8 mouse cellular contexts compared by ENCODE assay signal in the genomic region with DNA sequence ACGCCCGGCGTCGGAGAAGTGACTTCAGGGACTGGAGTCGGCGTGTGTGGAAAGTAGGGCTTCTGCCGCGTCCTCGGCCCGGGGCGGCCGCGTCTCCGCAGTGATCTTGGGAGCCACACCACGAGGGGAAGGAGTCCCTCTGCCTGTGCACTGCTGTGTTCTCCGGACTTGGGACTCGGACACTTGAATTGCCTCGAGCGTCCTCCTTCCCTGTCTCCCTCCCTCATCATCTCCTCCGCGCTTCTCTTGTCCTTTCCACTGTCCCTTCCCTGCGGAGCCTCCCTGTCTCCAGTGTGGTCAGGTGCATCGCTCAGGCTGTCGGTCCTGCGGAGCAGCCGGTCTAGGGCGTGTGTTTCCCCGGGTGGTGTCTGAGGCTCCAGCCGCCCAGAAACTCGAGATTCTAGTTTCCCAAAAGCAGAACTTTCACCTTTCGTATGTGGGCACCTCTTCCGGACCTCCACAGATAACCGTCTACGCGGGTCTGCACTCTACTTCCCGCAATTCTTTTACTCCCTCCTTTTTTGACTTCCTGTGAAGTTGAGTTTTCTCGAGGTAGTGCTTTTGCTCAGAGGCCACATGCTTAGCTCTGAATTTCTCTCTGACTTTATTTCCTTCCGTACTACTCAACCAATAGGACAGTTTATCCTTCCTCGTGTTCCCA. TPM values are rescaled to one million over a fixed set of nuclear protein-coding genes. Genes with fewer than 3 reads are reported as not detected.
DNase-seq lines count a peak whose midpoint lies in the region; ATAC-seq and TF ChIP-seq lines count a peak whose summit lies in the region.

No protein-coding gene starts in this region.

- peaks cover 22% of the 10 kb centered on the region for H3K4me1 ChIP-seq in hindbrain, embryonic 12.5 days
- H3K4me1 ChIP-seq in lung, postnatal 0 days (ENCODE audit: insufficient read depth, low read depth, low read length), result no peaks in the 10 kb centered on the region; the same call in 1 of the 2 replicates
- 0 out of 2 replicates have a peak, but pooled peaks cover 3% of the 10 kb centered on the region for H3K4me1 ChIP-seq in stomach, embryonic 14.5 days (ENCODE audit: control insufficient read depth, insufficient read depth, low read length)

- 1% methylated on average over 25 of the region's 39 CpGs for WGBS in hindbrain, embryonic 12.5 days
- WGBS in lung, postnatal 0 days, result 3% methylated on average over 38 of the region's 39 CpGs
- 1% methylated on average over 39 of the region's 39 CpGs for WGBS in stomach, embryonic 14.5 days

- intact Hi-C loops in heart, postnatal 10 days (cut with DNase I), result loop anchor here (2.0 kb wide), 1 partner anchor 75 kb away; the partner anchor contains the start of gene Cdc73

- H3K9me3 ChIP-seq in hindbrain, embryonic 12.5 days (replicated peaks), result no peaks in the 10 kb centered on the region
- no peaks in the 10 kb centered on the region for H3K9me3 ChIP-seq in lung, postnatal 0 days (ENCODE audit: low read length)
- H3K9me3 ChIP-seq in stomach, embryonic 14.5 days (ENCODE audit: control insufficient read depth, low read depth, low read length), result no peaks in the 10 kb centered on the region

- TF ChIP-seq CTCF in lung, postnatal 0 days (IDR thresholded peaks at IDR 0.05), result no peak

- peak overlapping the region; percentile 86 for H3K4me3 ChIP-seq in hindbrain, embryonic 12.5 days
- peak overlapping the region; percentile 89 for H3K4me3 ChIP-seq in lung, postnatal 0 days (ENCODE audit: low read depth, low read length)
- H3K4me3 ChIP-seq in stomach, embryonic 14.5 days (ENCODE audit: low read depth, low read length), result peak overlapping the region; percentile 89

- H3K27me3 ChIP-seq in hindbrain, embryonic 12.5 days, result no peaks in the 10 kb centered on the region
- H3K27me3 ChIP-seq in lung, postnatal 0 days (replicated peaks; ENCODE audit: insufficient read depth, low read length), result no peaks in the 10 kb centered on the region
- no peaks in the 10 kb centered on the region for H3K27me3 ChIP-seq in stomach, embryonic 14.5 days (ENCODE audit: control insufficient read depth, insufficient read depth, low read length)

- H3K36me3 ChIP-seq in hindbrain, embryonic 12.5 days, result no peaks in the 10 kb centered on the region; the same call in 1 of the 2 replicates
- no peaks in the 10 kb centered on the region for H3K36me3 ChIP-seq in lung, postnatal 0 days (ENCODE audit: insufficient read depth, low read length)
- no peaks in the 10 kb centered on the region for H3K36me3 ChIP-seq in stomach, embryonic 14.5 days (ENCODE audit: control insufficient read depth, insufficient read depth, low read length)

- peak; percentile 10 for DNase-seq in heart, adult 8-10 months (ENCODE audit: low spot score)
- no peak for DNase-seq in heart, postnatal 10 days
- DNase-seq in CD4-positive helper T cell, adult 2 months (ENCODE audit: low read depth, low spot score), result peak; percentile 49
- peak; percentile 26 for DNase-seq in lung, postnatal 0 days (ENCODE audit: low spot score)
- no peak for DNase-seq in layer of hippocampus, adult 9-10 months (ENCODE audit: low spot score)

- ATAC-seq in common myeloid progenitor, adult 5-6 weeks (replicated peaks; ENCODE audit: low read depth, poor library complexity, severe bottlenecking), result peak; percentile 31
- no peak for ATAC-seq in hindbrain, embryonic 12.5 days (ENCODE audit: low FRiP score)
- peak; percentile 23 for ATAC-seq in lung, postnatal 0 days
- ATAC-seq in stomach, embryonic 14.5 days (ENCODE audit: insufficient number of reproducible peaks, insufficient read depth, low FRiP score, low read depth), result peak; percentile 35; the same call in 1 of the 2 replicates

- H3K4me2 ChIP-seq in hindbrain, embryonic 12.5 days (replicated peaks), result peak overlapping the region; percentile 91
- H3K4me2 ChIP-seq in lung, postnatal 0 days (replicated peaks; ENCODE audit: low read depth, low read length), result peak overlapping the region; percentile 96
- H3K4me2 ChIP-seq in stomach, embryonic 14.5 days (replicated peaks; ENCODE audit: low read depth, low read length), result peak overlapping the region; percentile 87

- TF ChIP-seq EP300 in lung, postnatal 0 days (IDR thresholded peaks at IDR 0.05), result no peak

- H3K27ac ChIP-seq in hindbrain, embryonic 12.5 days, result peak overlapping the region; percentile 74
- peak overlapping the region; percentile 78 for H3K27ac ChIP-seq in lung, postnatal 0 days (ENCODE audit: low read length)
- H3K27ac ChIP-seq in stomach, embryonic 14.5 days (ENCODE audit: low read length), result peak overlapping the region; percentile 63

- peak overlapping the region; percentile 86 for H3K9ac ChIP-seq in hindbrain, embryonic 12.5 days
- H3K9ac ChIP-seq in lung, postnatal 0 days (replicated peaks; ENCODE audit: low read depth), result peak overlapping the region; percentile 83
- H3K9ac ChIP-seq in stomach, embryonic 14.5 days (replicated peaks; ENCODE audit: low read depth, low read length), result peak overlapping the region; percentile 87

RNA-seq across cellular contexts. Expression of gene Uchl5, which starts 0.6 kb away (rescaled TPM):
- 10 to 100 TPM; 15.6 to 21.7 (median 18.2) TPM for total RNA-seq in heart, adult 8-10 months (2022)
- total RNA-seq in heart, postnatal 10 days (2021), result 10 to 100 TPM; 19.3 to 20.1 TPM
- 194 and 202 TPM in 2 replicates for total RNA-seq in common myeloid progenitor, adult 5-6 weeks (2017)
- 72.9 and 73.0 TPM in 2 replicates for polyA plus RNA-seq in hindbrain, embryonic 12.5 days (2016; fragmentation: Nextera tagmentation; extraction: Ambion mirVana)
- polyA plus RNA-seq in lung, postnatal 0 days (2015; fragmentation: Nextera tagmentation; extraction: Ambion mirVana), result 37.1 and 41.3 TPM in 2 replicates
- 64.6 and 71.4 TPM in 2 replicates for polyA plus RNA-seq in stomach, embryonic 14.5 days (2014; fragmentation: Nextera tagmentation; extraction: Ambion mirVana)

RNA-seq across cellular contexts. Expression of gene Trove2, which starts 0.8 kb away (rescaled TPM):
- total RNA-seq in heart, adult 8-10 months (2022), result 1 to 10 TPM; 9.0 to 9.5 (median 9.2) TPM
- total RNA-seq in heart, postnatal 10 days (2021), result 10 to 100 TPM; 11.1 to 12.8 TPM
- total RNA-seq in common myeloid progenitor, adult 5-6 weeks (2017), result 6.7 and 7.4 TPM in 2 replicates
- polyA plus RNA-seq in hindbrain, embryonic 12.5 days (2016; fragmentation: Nextera tagmentation; extraction: Ambion mirVana), result 47.1 and 51.9 TPM in 2 replicates
- 14.9 and 17.0 TPM in 2 replicates for polyA plus RNA-seq in lung, postnatal 0 days (2015; fragmentation: Nextera tagmentation; extraction: Ambion mirVana)
- 20.8 and 20.9 TPM in 2 replicates for polyA plus RNA-seq in stomach, embryonic 14.5 days (2014; fragmentation: Nextera tagmentation; extraction: Ambion mirVana)

Comparison
In these comparisons a context has a peak if more than half of its experiments do, and no peak if none do; other contexts are left out.
1. DNase-seq: peak in heart, adult 8-10 months (single experiment), CD4-positive helper T cell, adult 2 months (single experiment) and lung, postnatal 0 days (single experiment); none in heart, postnatal 10 days (0 of 2) and layer of hippocampus, adult 9-10 months (single experiment).
2. Peak in every context shown above with its lines, with median percentiles within 50 percentile points of each other: H3K27ac ChIP-seq, H3K4me2 ChIP-seq, H3K4me3 ChIP-seq and H3K9ac ChIP-seq.